Mouse (Mus musculus) bone marrow, adult 2 months (tissue): ENCODE results near the gene Grm7.

Source experiments
- CTCF ChIP-seq: fragments of 200-500 bp; IDR thresholded peaks from 2 replicates; pipeline ENCODE4 v1.5.1; 2011; ENCODE audit warnings: low read length, control low read depth; ENCODE audit not compliant: control insufficient read depth, insufficient read depth
- POLR2A ChIP-seq: fragments of 200-500 bp; IDR thresholded peaks from 2 replicates; pipeline ENCODE4 v1.6.1; 2011; ENCODE audit warnings: low read depth, mild to moderate bottlenecking, control low read depth, low read length, borderline replicate concordance; ENCODE audit not compliant: control insufficient read depth

DNA sequence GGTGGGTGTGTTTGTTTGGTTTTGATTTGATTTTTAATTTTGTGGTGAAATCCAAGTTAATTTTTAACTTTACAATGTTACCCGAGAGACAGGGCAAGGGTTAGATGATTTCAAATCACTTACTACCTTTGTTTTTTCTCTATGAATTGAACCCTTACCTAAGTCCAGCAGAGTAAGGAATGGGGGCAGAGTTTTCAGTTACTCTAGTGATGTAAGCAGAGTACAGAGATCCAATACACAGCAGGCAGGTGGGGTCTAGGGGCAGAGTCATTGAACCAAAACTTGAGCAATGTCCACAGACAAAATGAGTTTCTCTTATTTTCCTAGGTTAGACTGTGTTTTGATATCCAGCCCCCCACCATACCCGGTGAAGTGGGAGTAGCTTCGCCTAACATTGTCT, 723.2 kb downstream of the Grm7 start:
- TF ChIP-seq POLR2A (no peak), CTCF (no peak)
